Mouse (Mus musculus) Patski (cell line): ENCODE results near the gene Cracr2a. TPM values are rescaled to one million over a fixed set of nuclear protein-coding genes. Genes with fewer than 3 reads are reported as not detected.
A peak's percentile ranks its signal among the peaks of the same experiment; 100 is the strongest.

Experiments
- ATAC-seq: fragments of 100-300 bp; one replicate; pipeline ENCODE4 v1.8.0; 2021
- CTCF ChIA-PET: fragments of 350-600 bp; sonication (Branson Sonifier 250); formaldehyde crosslinking; loops from one replicate; lab custom pipeline; 2022; ENCODE audit warnings: inconsistent platforms; lab: Charles Lee
- POLR2A ChIA-PET: fragments of 350-600 bp; sonication (Branson Sonifier 250); formaldehyde crosslinking; loops from one replicate; lab custom pipeline; 2022; ENCODE audit warnings: antibody characterized with exemption, inconsistent platforms; lab: Charles Lee
- DNase-seq: peaks from one replicate; pipeline ENCODE4 v3.0.0-alpha.2; 2011; ENCODE audit warnings: low read depth, low spot score
- H3K27me3 ChIP-seq: fragments of 371-371 bp; one replicate; pipeline ENCODE4 v1.5.1; 2021
- CTCF ChIP-seq: fragments of 100-300 bp; IDR thresholded peaks from one replicate; pipeline ENCODE4 v1.5.1; 2021
- in situ Hi-C: fragments of 300-500 bp; cut with MboI; formaldehyde crosslinking; loops from 3 replicates; pipeline ENCODE4 v1.11.1; 2018; ENCODE audit warnings: low pct_unique_long_range_greater_than_20kb, mixed read lengths
- polyA plus RNA-seq: library from polyadenylated mRNA; unstranded; gene quantifications from one replicate; pipeline ENCODE4 v1.2.3, GENCODE M21; 2021

Gene Cracr2a
- polyA plus RNA-seq, 1 experiment from 2014 or later, result not detected

GRCm38 (mm10) chr6:127625135-127625534 is 64.0 kb downstream of the Cracr2a start:
- TF ChIP-seq CTCF, result peak; percentile 60

GRCm38 (mm10) chr6:127627453-127627852 is 66.3 kb downstream of the Cracr2a start:
- in situ Hi-C loops, result no loop called here
- ATAC-seq (no peak), DNase-seq (no peak)
- ChIA-PET POLR2A (no interaction called here), CTCF (no interaction called here)
- H3K27me3 ChIP-seq, result peaks cover 20% of the 10 kb centered on the region
- TF ChIP-seq CTCF, result no peak

More at GRCm38 (mm10) chr6:127625135-127625534, 64.0 kb downstream of the Cracr2a start:
- no peak for ATAC-seq
- ChIA-PET POLR2A (no interaction called here), CTCF (no interaction called here)
- in situ Hi-C loops, result no loop called here
- no peak for DNase-seq
- H3K27me3 ChIP-seq, result peaks cover 9% of the 10 kb centered on the region

- TF ChIP-seq CTCF, result no peak
- no peak for DNase-seq
- H3K27me3 ChIP-seq, result peaks cover 30% of the 10 kb centered on the region
- CTCF ChIA-PET, result no interaction called here
- no peak for ATAC-seq
- in situ Hi-C loops, result no loop called here
- POLR2A ChIA-PET, result no interaction called here
Measured at GRCm38 (mm10) chr6:127629249-127629648, 68.1 kb downstream of the Cracr2a start.

- in situ Hi-C loops, result no loop called here
- peaks cover 21% of the 10 kb centered on the region for H3K27me3 ChIP-seq
- no peak for DNase-seq
- TF ChIP-seq CTCF, result no peak
- CTCF ChIA-PET, result no interaction called here
- ATAC-seq, result no peak
- POLR2A ChIA-PET, result no interaction called here
Measured at GRCm38 (mm10) chr6:127634858-127635257, 73.7 kb downstream of the Cracr2a start.

- in situ Hi-C loops, result no loop called here
- no peak for DNase-seq
Measured at GRCm38 (mm10) chr6:127635462-127636189, 74.5 kb downstream of the Cracr2a start.

DNA sequence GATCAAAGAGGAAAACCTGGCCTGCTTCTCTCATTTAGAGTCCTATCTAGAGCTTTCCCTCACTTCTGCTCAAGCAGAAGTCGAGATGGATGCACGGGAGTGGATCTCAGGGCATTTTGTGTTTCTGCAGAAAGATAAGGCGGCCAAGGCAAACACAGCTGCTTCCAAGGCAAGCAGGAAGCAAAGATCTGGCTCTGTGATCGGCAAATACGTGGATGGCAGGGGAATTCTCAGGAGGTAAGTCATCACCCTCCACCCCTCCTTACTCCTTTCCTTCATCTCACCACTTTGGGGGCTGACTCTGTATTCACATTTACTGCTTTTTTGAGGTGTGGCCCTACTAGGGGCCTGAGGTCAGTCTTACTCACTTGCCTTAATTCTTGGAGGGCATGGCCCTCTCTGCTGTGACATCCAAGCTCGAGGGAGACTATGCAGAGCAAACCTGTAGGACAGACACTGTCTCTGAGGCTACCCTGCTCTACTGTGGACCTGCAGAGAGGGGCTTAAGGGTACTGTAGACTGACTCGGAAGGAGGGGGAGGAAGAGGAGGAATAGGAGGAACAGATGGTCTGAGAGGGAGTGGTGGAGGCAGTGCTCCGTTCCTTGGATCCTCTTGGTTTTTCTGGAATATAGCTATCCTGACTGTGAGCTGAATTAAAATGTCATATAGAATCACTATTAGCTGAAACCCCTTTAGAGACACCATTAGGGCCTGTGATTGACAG is 80.1 kb downstream of the Cracr2a start:
- POLR2A ChIA-PET, result no interaction called here
- CTCF ChIA-PET, result no interaction called here
- no peak for TF ChIP-seq CTCF
- DNase-seq (no peak), ATAC-seq (no peak)
- in situ Hi-C loops, result no loop called here
- peaks cover 11% of the 10 kb centered on the region for H3K27me3 ChIP-seq

More at GRCm38 (mm10) chr6:127635462-127636189, 74.5 kb downstream of the Cracr2a start:
- ChIA-PET POLR2A (no interaction called here), CTCF (no interaction called here)
- TF ChIP-seq CTCF, result no peak
- ATAC-seq, result no peak
- H3K27me3 ChIP-seq, result peaks cover 17% of the 10 kb centered on the region

GRCm38 (mm10) chr6:127655988-127656387 is 94.8 kb downstream of the Cracr2a start:
- no peak for ATAC-seq

DNA sequence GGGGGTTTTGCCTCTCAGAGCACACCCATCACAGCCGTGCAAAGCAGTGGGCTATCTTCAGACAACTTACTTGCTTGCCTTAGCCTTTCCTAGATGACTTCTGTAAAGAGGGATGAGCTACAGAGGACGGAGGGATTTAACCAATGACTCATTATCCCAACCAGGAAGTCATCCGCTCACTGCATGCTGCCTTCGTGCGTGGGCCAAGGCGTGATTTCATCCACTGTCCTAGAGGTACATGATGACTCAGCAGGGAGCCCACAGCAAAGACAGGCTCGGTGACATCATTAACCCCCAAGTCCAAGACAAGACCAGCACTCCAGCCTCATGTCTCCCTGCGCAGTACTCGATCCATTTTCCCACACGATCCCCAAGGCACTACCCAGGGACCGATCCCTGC is 96.0 kb downstream of the Cracr2a start:
- ATAC-seq, result no peak

More at GRCm38 (mm10) chr6:127655988-127656387, 94.8 kb downstream of the Cracr2a start:
- TF ChIP-seq CTCF, result no peak
- ChIA-PET POLR2A (no interaction called here), CTCF (no interaction called here)
- H3K27me3 ChIP-seq, result peaks cover 4% of the 10 kb centered on the region
- in situ Hi-C loops, result no loop called here
- DNase-seq, result no peak

DNA sequence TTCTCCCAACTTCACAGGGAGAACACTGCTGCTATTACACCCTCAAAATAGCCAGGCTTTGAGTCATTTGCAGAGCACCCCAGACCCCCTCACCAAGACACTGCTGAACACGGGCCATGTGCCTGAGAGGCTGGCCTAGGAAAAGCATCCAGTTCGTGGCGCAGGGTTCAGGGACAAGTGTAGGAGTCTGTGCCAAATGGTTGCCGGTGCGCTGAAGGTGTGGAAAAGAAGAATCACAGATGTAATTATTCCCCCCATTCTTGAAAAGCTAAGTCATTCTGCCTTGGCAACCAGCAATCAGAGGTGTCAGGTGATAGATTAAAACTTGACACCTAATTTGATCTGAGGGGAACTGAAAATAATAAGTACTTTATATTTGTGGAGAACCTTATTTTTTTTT is 98.3 kb downstream of the Cracr2a start:
- no peak for ATAC-seq
- in situ Hi-C loops, result no loop called here

More for the DNA sequence above, 96.0 kb downstream of the Cracr2a start:
- CTCF ChIA-PET, result no interaction called here
- DNase-seq, result no peak
- in situ Hi-C loops, result no loop called here
- TF ChIP-seq CTCF, result no peak
- POLR2A ChIA-PET, result no interaction called here
- H3K27me3 ChIP-seq, result peaks cover 10% of the 10 kb centered on the region

GRCm38 (mm10) chr6:127659966-127660365 is 98.8 kb downstream of the Cracr2a start:
- no peak for DNase-seq
- ChIA-PET POLR2A (no interaction called here), CTCF (no interaction called here)
- peaks cover 10% of the 10 kb centered on the region for H3K27me3 ChIP-seq
- in situ Hi-C loops, result no loop called here
- no peak for TF ChIP-seq CTCF
- ATAC-seq, result no peak

More for the DNA sequence above, 98.3 kb downstream of the Cracr2a start:
- DNase-seq, result no peak
- ChIA-PET POLR2A (no interaction called here), CTCF (no interaction called here)
- H3K27me3 ChIP-seq, result peaks cover 10% of the 10 kb centered on the region
- no peak for TF ChIP-seq CTCF

DNA sequence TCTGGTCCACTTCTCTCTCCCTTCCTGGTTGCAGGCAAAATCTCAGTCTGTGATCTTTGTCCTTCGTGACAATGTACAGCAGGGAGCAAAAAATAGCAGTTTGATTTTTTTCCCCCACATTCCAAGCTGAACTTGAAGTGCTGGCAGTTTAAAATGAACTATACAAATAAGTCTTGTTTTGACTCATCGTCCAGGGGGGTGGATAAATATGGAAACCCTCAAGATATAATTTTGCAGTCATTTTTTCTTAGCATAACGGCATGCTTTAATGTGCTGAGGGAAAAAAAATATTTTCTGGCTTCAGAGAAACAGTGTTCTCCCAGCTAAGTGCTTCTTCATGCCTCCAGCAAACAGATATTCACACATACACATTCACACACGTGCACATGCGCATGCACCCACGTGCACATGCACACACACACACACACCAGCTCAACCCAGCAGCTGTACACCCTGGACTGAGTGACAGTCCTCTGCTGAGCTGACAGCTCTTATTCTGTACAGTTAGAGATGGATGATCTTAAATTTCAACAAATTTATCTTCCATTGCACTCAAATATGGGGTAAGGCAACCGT is 100.7 kb downstream of the Cracr2a start:
- in situ Hi-C loops, result no loop called here
- ChIA-PET CTCF (no interaction called here), POLR2A (no interaction called here)
- no peak for ATAC-seq
- H3K27me3 ChIP-seq, result peaks cover 10% of the 10 kb centered on the region
- no peak for TF ChIP-seq CTCF
- no peak for DNase-seq
